Mouse (Mus musculus) adipocyte (in vitro differentiated cells): ENCODE data around the gene Ms4a6c.
"Not testable (repeated sequence)": the region's sequence is repeated elsewhere in the genome, so short reads cannot be mapped to it uniquely, and the experiment has no call there.

Source experiments
- DNase-seq: peaks from one replicate; pipeline ENCODE4 v3.0.0-alpha.2; 2016; ENCODE audit warnings: low spot score

Ms4a6c gene

DNA sequence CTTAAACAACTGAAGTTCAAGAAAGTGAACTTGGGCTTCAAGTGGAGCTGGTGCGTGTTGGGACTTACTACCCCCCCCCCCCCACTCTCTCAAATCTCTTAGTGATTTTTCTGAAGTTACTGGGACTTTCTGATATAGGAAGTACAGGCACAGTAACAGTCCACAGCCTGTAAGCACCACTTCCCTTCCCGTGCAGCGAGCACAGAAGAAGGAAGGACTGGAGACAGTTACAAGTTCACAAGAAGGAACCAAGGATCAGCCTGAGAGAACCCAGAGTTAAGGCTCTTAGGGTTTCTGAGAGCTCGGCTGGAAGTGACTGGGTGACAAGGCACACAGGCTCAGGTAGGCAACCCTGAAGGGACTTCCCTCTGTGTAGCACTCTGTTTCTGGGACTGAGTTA is at the start of gene Ms4a6c:
Gene Ms4a6c, plus strand, starts transcription at position 152 of the 400 bp plus-strand sequence.
- not testable (repeated sequence) for DNase-seq

- DNase-seq = not testable (repeated sequence)
These were observed 38.0 kb upstream of the Ms4a6c start for GRCm38 (mm10) chr19:11431209-11431608.

GRCm38 (mm10) chr19:11435058-11435834 is 33.9 kb upstream of the Ms4a6c start:
- no peak for DNase-seq

DNA sequence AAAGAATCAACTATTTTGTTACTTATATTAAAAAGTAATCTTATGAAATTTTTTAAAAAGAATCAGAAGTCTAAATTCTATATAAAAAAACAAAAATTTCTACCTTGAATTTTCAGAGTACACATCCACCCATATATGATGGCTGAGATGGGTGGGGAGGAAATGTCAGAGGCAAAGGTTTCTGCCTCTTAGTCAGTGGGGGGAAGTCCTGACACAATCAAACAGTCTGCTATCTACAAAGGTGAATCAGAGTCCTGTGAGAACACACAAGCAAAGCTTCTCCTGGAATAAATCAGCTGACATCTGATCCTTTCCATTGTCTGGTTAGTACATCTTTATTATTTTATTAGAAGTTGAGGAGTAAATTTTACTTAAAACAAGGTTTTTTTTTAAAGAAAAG is 25.8 kb upstream of the Ms4a6c start, which contains the start of gene Ms4a4b:
Gene Ms4a4b, plus strand, starts transcription at position 216 of the 400 bp plus-strand sequence.
- no peak for DNase-seq

DNA sequence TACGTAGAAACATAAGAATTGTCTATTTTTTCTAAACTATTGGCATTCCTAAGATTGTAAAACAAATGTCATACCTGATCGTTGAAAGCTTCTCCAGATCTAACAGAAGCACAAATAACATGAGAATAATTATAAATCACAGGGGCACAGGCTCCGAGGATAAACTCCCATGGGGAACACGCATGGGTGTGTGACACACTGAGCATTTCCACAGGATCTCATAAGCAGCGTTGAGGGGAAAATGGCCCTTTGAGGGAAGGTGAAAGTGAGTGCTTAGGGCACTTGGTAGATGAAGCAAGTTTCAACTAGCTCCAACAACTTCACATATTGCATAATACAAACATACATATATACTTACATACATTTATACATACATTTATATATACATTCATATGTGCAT is 25.2 kb upstream of the Ms4a6c start:
- no peak for DNase-seq

DNA sequence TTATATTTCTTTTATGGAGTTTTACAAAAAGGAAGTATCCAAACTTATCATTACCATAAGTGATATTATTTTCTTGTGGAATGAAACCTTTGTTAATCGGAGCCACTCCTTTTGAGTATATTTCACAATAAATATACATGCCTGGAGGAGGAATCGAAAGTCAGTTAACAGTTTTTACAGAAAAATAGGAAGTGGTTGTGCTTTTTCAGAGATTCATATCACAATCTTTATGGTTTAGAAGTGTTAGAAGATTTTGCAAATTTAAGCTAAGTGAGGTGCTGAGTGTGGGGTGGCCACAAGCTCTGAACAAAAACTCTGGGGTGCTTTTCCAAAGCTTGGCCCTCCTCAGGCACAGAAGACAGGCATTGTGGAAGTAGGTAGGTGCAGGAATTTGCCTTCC is 21.9 kb upstream of the Ms4a6c start:
- no peak for DNase-seq

DNA sequence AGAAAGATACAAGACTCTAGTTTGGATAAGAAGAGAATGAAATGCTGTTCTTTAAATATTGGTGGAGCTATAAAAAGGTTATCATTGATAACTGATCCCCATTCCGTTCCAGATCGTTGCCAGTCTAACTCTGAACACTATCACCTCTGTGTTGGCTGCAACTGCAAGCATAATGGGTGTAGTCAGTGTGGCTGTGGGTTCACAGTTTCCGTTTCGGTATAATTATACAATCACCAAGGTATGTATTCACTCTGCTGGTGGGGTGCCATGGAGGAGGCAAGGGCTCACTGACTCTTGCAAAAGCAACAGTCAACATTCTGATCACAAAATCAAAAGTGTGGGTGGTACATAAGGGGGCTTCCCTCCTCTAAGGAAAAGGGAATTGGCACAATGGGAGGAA is 10.1 kb upstream of the Ms4a6c start:
- not testable (repeated sequence) for DNase-seq

DNA sequence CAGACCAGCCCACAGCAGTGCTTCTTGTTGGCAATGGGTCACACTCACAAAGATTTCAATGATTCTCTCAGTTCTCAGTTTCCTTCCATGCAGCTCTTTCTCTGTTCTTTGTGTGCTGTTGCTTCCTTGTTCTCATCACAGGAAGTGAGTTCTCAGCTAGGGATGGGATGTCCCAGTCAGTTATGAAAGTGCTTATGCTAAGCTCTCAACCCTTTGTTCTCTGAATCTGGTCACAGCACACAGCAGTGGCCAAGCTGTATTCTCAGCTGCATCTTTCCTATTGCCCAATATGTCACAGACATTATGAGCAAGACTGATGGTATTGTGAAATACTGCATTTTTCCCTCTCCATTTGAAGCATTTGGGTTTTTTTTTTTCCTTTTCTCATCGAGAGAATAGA is 4.4 kb upstream of the Ms4a6c start:
- peak; percentile 6 for DNase-seq

GRCm38 (mm10) chr19:11466471-11466870 is 2.7 kb upstream of the Ms4a6c start:
- DNase-seq = no peak

- not testable (repeated sequence) for DNase-seq
These were observed 805 bp upstream of the Ms4a6c start for GRCm38 (mm10) chr19:11468361-11468760.

DNA sequence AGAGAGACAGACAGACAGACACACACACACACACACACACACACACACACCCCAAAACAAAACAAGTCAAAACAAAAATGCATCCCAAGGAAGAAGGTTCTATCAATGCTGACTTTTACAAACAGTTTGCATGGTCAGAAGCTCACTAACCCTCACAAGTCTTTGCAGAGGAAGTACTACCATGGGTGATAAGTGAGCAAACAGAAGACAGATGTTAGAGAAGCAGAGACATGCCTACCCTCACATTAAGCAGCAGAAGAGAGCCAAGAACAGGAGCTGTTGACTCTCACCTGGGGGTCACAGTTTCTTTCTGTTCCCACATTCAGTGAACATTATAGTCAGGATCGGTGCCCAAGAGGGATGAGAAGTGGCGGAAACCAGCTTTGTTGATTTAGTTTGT is 10.5 kb downstream of the Ms4a6c start:
- no peak for DNase-seq

- DNase-seq = no peak
These were observed 13.5 kb downstream of the Ms4a6c start for GRCm38 (mm10) chr19:11482684-11483083.

DNA sequence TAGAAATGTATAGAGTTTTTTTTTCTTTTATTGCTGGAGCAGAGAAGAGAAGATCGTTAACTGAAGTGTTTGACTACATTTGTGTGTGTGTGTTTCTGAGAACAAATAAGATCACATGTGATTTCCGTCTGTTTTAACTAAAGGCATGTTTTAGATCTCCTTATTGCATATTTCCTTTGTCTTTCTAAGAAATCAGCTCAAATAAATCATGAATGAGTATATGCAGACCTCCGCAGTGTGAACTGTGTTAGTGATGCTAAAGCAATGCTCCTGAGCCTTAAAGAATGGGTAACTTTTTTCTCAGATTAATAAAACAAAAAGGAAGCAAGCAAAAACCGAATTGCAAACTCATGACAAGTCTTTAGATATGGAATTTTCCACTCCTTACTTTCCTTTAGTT is 14.8 kb downstream of the Ms4a6c start:
- no peak for DNase-seq

DNA sequence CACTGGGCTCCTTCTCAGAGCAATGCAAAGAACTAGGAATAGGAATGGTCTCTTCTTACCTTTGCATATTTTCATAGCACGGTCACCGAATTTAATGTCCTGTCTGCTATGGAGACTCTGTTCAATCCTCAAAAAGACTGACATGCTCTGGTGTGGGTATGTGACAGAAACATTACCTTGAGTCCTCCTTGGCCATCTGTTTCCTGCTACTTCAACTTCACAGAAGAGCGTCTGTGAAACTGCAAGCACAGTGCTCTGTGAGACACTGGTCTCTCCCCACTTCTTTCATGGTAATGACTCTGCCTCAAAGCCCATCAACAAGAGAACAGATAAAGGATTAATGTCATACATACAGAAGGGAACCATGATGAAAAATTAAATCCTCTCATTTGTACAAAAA is 15.2 kb downstream of the Ms4a6c start:
- DNase-seq = no peak

GRCm38 (mm10) chr19:11485266-11485665 is 16.1 kb downstream of the Ms4a6c start:
- DNase-seq = no peak

GRCm38 (mm10) chr19:11485746-11486145 is 16.6 kb downstream of the Ms4a6c start, which contains the start of gene Gm8369:
TSS of gene Gm8369 (plus strand) at chr19:11485938.
- no peak for DNase-seq

DNA sequence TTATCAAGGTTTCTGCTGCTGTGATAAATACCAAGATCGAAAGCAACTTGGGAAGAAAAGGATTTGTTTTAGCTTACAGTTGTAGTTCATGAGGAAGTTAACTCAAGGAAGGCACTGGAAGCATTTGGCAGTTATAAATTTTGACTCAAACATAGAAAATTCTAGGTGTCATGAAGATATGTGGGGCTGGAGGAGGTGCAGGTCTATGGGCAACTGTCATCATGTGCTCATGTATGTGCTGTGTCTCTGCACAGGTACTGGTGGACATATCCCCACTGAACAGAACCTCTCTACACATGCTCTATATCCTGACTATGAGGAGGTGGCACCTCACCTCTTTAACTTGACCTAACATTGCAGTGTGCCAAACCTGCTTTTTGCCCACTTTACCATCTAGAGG is 17.4 kb downstream of the Ms4a6c start:
- no peak for DNase-seq

- no peak for DNase-seq
These were observed 22.4 kb downstream of the Ms4a6c start for GRCm38 (mm10) chr19:11491406-11492189.

DNA sequence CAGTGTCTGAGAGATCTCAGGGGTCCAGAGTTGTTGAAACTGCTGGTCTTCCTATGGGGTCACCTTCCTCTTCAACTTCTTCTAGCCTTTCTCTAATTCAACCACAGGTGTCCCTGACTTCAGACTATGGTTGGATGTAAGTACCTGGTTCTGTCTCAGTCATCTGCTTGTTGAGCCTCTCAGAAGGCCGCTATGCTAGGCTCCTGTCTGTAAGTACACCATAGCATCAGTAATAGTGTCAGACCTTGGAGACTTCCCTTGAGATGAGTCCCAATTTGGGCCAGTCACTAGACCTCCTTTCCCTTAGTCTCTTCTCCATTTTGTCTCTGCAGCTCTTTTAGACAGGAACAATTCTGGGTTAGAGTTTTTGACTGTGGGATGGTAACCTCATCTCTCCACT is 23.5 kb downstream of the Ms4a6c start:
- no peak for DNase-seq

DNA sequence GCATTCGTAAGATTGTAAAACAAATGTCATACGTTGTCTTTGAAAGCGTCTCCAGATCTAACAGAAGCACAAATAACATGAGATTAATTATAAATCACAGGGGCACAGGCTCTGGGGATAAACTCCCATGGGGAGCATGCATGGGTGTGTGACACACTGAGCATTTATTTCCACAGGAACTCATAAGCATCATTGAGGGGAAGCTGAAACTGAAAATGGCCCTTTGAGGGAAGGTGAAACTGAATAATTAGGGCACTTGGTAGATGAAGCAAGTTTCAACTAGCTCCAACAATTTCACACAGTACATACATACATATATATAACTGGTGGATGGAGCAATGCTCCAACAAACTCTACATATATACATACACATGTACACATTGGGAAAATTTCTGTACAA is 25.4 kb downstream of the Ms4a6c start:
- no peak for DNase-seq

GRCm38 (mm10) chr19:11496361-11496760 is 27.2 kb downstream of the Ms4a6c start:
- no peak for DNase-seq

DNA sequence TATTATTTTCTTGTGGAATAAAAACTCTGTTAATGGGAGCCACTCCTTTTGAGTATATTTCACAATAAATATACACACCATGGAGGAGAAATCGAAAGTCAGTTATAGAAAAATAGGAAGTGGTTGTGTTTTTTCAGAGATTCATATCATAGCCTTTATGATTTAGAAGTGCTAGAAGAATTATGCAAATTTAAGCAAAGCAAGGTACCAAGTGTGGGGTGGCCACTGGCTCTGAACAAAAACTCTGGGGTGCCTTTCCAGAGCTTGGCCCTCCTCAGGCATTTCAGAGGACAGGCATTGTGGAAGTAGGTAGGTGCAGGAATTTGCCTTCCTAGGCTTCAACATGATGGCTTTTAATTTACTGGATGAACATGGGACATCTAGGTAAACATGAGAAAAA is 28.1 kb downstream of the Ms4a6c start:
- DNase-seq = not testable (repeated sequence)

DNA sequence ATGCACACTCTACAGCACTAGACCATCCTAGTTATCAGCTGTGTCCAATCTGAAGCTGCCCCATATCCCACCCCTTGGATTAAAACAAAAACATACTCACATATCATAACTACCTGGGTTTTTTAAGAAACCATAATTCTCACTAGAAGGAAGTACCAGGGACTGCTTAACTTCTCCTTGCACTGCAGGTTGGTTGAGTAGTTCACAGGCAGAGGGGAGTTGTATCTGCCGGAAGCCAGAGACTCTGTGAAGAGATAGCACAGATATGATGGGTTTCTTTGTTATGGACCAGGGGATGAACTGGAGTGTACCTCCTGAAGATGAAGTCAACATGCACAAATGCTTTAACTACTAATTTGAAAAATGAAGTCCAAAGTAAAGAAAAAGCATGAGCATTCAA is 31.6 kb downstream of the Ms4a6c start:
- DNase-seq = no peak
